Mouse (Mus musculus): Measurements from ENCODE around the gene Nf2. TPM values are rescaled to one million over a fixed set of nuclear protein-coding genes. Genes with fewer than 3 reads are reported as not detected.

Nf2 gene
- polyA plus RNA-seq, 1 experiment: 51.1 TPM

DNA sequence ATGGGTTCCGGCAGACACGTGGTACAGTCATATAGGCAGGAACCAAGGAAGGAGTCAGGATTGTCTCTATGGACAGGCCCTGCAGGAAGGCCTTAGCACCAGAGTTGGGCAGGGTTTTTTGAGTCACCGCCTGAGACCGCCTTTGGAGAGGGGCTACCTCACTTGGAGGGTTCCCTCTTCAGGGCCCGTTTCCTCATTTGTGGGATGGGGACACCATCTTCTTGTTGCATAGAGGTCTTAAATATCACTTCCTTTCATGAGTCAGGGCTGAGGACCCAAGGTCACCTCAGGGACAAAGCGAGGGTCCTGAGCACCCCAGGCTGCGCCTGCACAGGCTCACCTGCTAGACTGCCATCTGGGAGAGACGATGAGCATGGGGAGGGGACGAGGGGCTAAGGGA, 92.9 kb downstream of the Nf2 start:
- no peak overlapping the region for H3K4me3 ChIP-seq
- no peaks in the 10 kb centered on the region for H3K36me3 ChIP-seq (ENCODE audit: control insufficient read depth, insufficient read depth)
- H3K4me2 ChIP-seq (ENCODE audit: low read depth): no peak overlapping the region
- H3K27me3 ChIP-seq (ENCODE audit: control insufficient read depth, insufficient read depth, insufficient read length): peaks cover 5% of the 10 kb centered on the region
- no peaks in the 10 kb centered on the region for H3K79me2 ChIP-seq (ENCODE audit: control insufficient read depth, insufficient read depth)
- TF ChIP-seq POLR2A (IDR thresholded peaks at IDR 0.05; ENCODE audit: insufficient read length, low read depth): no peak
- no peak overlapping the region for H3ac ChIP-seq (ENCODE audit: control insufficient read depth, insufficient read length)

DNA sequence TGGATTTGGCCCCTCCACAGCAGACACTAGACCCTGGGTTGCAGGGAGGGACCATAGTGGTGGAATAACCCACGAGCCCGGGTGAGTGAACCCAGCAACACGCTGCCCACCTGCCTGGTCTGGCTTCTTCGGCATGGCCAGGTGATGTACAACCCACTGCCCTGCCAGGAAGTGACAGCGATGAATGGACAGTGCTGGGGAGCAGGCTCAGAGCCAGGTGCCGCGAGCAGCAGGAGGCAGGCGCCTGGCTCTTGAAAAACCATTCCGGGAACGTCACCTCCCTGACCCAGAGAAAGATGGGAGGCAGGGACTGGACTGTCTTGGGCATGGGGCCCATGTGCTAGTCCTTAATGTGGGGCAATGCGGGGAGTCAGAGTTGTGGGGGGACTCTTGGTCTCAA, 94.5 kb downstream of the Nf2 start:
- H3ac ChIP-seq (ENCODE audit: control insufficient read depth, insufficient read length): no peak overlapping the region
- H3K4me2 ChIP-seq (ENCODE audit: low read depth): no peak overlapping the region
- H3K4me3 ChIP-seq: no peak overlapping the region
- H3K36me3 ChIP-seq (ENCODE audit: control insufficient read depth, insufficient read depth): no peaks in the 10 kb centered on the region
- H3K79me2 ChIP-seq (ENCODE audit: control insufficient read depth, insufficient read depth): no peaks in the 10 kb centered on the region
- TF ChIP-seq E2F4 (IDR thresholded peaks at IDR 0.05; ENCODE audit: insufficient read depth) (no peak), MAX (IDR thresholded peaks at IDR 0.05; ENCODE audit: low read depth) (no peak), POLR2A (IDR thresholded peaks at IDR 0.05; ENCODE audit: insufficient read length, low read depth) (no peak), TCF12 (IDR thresholded peaks at IDR 0.05; ENCODE audit: insufficient read depth, poor library complexity, severe bottlenecking) (no peak), CEBPB (IDR thresholded peaks at IDR 0.05; ENCODE audit: insufficient read depth, poor library complexity, severe bottlenecking) (no peak), POLR2AphosphoS2 (IDR thresholded peaks at IDR 0.05; ENCODE audit: insufficient read length, low read depth) (no peak), REST (IDR thresholded peaks at IDR 0.05; ENCODE audit: insufficient read depth, insufficient read length) (no peak)
- H3K27me3 ChIP-seq (ENCODE audit: control insufficient read depth, insufficient read depth, insufficient read length): peaks cover 5% of the 10 kb centered on the region

DNA sequence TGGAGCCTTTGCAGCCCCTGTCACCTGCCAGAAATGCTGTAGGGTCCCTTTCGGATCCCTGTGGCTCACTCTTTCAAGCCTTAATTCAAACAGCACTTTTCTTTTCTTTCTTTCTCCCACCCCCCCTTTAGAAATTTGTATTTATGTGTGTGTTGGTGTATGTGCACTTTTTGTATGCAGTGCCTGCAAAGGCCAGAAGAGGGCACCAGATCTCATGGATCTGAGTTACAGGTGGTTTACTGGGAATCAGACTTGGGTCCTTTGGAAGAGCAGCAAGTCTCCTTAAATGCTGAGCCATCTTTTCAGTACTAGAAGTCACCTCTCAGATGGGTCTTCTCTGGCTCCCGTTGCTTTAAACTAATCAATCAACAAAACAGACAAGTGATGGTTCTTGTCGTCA, 95.3 kb downstream of the Nf2 start:
- H3K27me3 ChIP-seq (ENCODE audit: control insufficient read depth, insufficient read depth, insufficient read length): peaks cover 13% of the 10 kb centered on the region
- no peak for TF ChIP-seq E2F4 (IDR thresholded peaks at IDR 0.05; ENCODE audit: insufficient read depth)

DNA sequence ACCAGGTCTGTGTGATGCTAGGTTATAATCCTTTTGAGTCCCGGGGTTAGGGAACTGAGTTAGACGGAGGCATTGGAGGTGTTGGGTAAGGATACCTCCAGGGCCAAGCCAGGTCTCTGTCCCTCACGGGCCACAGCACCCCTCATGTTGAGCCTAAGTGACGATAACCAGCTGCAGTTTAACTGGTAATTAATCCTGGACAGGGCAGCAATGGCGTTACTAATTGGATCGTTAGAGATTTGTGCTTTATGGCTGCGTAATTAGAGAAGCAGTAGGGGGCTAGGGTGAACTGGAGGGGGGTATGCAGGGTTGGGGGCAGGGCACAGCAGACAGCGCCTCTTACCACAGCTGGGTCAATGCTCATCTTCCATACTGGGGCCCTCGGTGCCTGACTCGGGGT, 96.5 kb downstream of the Nf2 start:
- Histone ChIP-seq H3ac (ENCODE audit: control insufficient read depth, insufficient read length) (no peak overlapping the region), H3K36me3 (ENCODE audit: control insufficient read depth, insufficient read depth) (no peaks in the 10 kb centered on the region)

More for the DNA sequence above, 95.3 kb downstream of the Nf2 start:
- Histone ChIP-seq H3K4me3 (no peak overlapping the region), H3ac (ENCODE audit: control insufficient read depth, insufficient read length) (no peak overlapping the region), H3K79me2 (ENCODE audit: control insufficient read depth, insufficient read depth) (no peaks in the 10 kb centered on the region), H3K4me2 (ENCODE audit: low read depth) (no peak overlapping the region), H3K36me3 (ENCODE audit: control insufficient read depth, insufficient read depth) (no peaks in the 10 kb centered on the region)

DNA sequence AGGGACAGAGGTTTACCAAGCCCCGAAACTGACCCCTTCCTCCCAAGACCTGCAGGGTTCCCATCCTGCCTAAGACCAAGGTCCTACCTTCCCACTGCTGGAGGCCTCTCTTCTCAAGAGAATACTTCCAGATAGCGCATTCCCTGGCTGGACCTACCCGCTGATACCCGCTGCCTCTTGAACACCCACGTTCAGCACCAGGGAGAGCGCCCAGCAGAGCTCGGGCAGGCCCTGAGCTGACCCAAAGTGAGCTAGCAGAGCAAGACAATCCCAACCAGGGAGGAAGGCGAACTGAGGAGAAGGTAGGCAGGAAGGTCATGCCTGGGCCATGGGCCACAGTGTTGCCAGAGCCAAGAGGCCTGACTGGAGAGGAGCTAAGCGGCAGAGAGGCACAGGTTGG, 99.1 kb downstream of the Nf2 start:
- H3K79me2 ChIP-seq (ENCODE audit: control insufficient read depth, insufficient read depth): no peaks in the 10 kb centered on the region
- H3K27me3 ChIP-seq (ENCODE audit: control insufficient read depth, insufficient read depth, insufficient read length): peaks cover 41% of the 10 kb centered on the region
- no peak for TF ChIP-seq MYOG (IDR thresholded peaks at IDR 0.05; ENCODE audit: control insufficient read depth in 1 of 3, insufficient read depth in 1 of 3, insufficient read length in 2 of 3, low read depth in 2 of 3)
- no peak for TF ChIP-seq USF1 (IDR thresholded peaks at IDR 0.05; ENCODE audit: low read depth)
- TF ChIP-seq REST (IDR thresholded peaks at IDR 0.05; ENCODE audit: insufficient read depth, insufficient read length): peak; percentile 94

More for the DNA sequence above, 96.5 kb downstream of the Nf2 start:
- Histone ChIP-seq H3K4me3 (no peak overlapping the region), H3K79me2 (ENCODE audit: control insufficient read depth, insufficient read depth) (no peaks in the 10 kb centered on the region), H3K4me2 (ENCODE audit: low read depth) (no peak overlapping the region), H3K27me3 (ENCODE audit: control insufficient read depth, insufficient read depth, insufficient read length) (peaks cover 21% of the 10 kb centered on the region)
- TF ChIP-seq SRF (IDR thresholded peaks at IDR 0.05; ENCODE audit: control insufficient read depth, insufficient read length, low read depth) (no peak), MYOG (IDR thresholded peaks at IDR 0.05; ENCODE audit: control insufficient read depth in 1 of 3, insufficient read depth in 1 of 3, insufficient read length in 2 of 3, low read depth in 2 of 3) (no peak), E2F4 (IDR thresholded peaks at IDR 0.05; ENCODE audit: insufficient read depth) (no peak), CEBPB (IDR thresholded peaks at IDR 0.05; ENCODE audit: insufficient read depth, poor library complexity, severe bottlenecking) (no peak), POLR2A (IDR thresholded peaks at IDR 0.05; ENCODE audit: insufficient read length, low read depth) (no peak), TCF12 (IDR thresholded peaks at IDR 0.05; ENCODE audit: insufficient read depth, poor library complexity, severe bottlenecking) (no peak), MYOD1 (IDR thresholded peaks at IDR 0.05; ENCODE audit: control insufficient read depth in 1 of 3, insufficient read length in 2 of 3, low read depth in 2 of 3) (no peak), POLR2AphosphoS2 (IDR thresholded peaks at IDR 0.05; ENCODE audit: insufficient read length, low read depth) (no peak), USF1 (IDR thresholded peaks at IDR 0.05; ENCODE audit: low read depth) (no peak), TCF3 (IDR thresholded peaks at IDR 0.05; ENCODE audit: insufficient read length, low read depth) (no peak)

DNA sequence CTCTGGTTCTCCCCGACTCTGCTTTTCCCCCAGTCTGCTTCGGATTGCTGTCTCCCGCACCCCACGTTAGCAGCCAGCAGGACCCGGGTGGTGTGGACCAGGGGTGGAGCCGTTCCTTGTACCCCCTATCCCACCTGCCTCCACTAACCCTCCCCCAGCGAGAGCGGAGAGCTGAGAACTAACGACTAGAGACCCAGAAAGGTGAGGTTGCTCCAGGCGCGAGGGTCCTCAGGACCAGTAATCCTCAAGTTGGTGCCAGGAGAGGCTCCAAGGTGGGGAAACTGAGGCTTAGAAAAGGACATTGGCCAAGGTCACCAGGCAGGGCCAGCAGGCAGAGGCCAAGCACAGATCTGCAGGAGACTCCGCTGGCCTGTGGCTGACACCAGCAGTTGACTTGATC, 102.1 kb downstream of the Nf2 start:
- Histone ChIP-seq H3K36me3 (ENCODE audit: control insufficient read depth, insufficient read depth) (no peaks in the 10 kb centered on the region), H3K4me3 (no peak overlapping the region), H3K4me2 (ENCODE audit: low read depth) (no peak overlapping the region), H3K79me2 (ENCODE audit: control insufficient read depth, insufficient read depth) (no peaks in the 10 kb centered on the region), H3K27me3 (ENCODE audit: control insufficient read depth, insufficient read depth, insufficient read length) (peaks cover 71% of the 10 kb centered on the region), H3ac (ENCODE audit: control insufficient read depth, insufficient read length) (no peak overlapping the region)
- no peak for TF ChIP-seq MAX (IDR thresholded peaks at IDR 0.05; ENCODE audit: low read depth)
- TF ChIP-seq MYOD1 (IDR thresholded peaks at IDR 0.05; ENCODE audit: control insufficient read depth in 1 of 3, insufficient read length in 2 of 3, low read depth in 2 of 3): no peak
- TF ChIP-seq SRF (IDR thresholded peaks at IDR 0.05; ENCODE audit: control insufficient read depth, insufficient read length, low read depth): no peak
- no peak for TF ChIP-seq TCF12 (IDR thresholded peaks at IDR 0.05; ENCODE audit: insufficient read depth, poor library complexity, severe bottlenecking)
- no peak for TF ChIP-seq TCF3 (IDR thresholded peaks at IDR 0.05; ENCODE audit: insufficient read length, low read depth)
- TF ChIP-seq CEBPB (IDR thresholded peaks at IDR 0.05; ENCODE audit: insufficient read depth, poor library complexity, severe bottlenecking): no peak
- no peak for TF ChIP-seq USF1 (IDR thresholded peaks at IDR 0.05; ENCODE audit: low read depth)
- TF ChIP-seq POLR2AphosphoS2 (IDR thresholded peaks at IDR 0.05; ENCODE audit: insufficient read length, low read depth): no peak
- no peak for TF ChIP-seq E2F4 (IDR thresholded peaks at IDR 0.05; ENCODE audit: insufficient read depth)
- no peak for TF ChIP-seq POLR2A (IDR thresholded peaks at IDR 0.05; ENCODE audit: insufficient read length, low read depth)

More for the DNA sequence above, 99.1 kb downstream of the Nf2 start:
- no peaks in the 10 kb centered on the region for H3K36me3 ChIP-seq (ENCODE audit: control insufficient read depth, insufficient read depth)
- no peak overlapping the region for H3K4me2 ChIP-seq (ENCODE audit: low read depth)
- no peak overlapping the region for H3K4me3 ChIP-seq
- no peak overlapping the region for H3ac ChIP-seq (ENCODE audit: control insufficient read depth, insufficient read length)

All from myocyte (in vitro differentiated cells).